Mouse (Mus musculus) bone marrow macrophage, adult 2 months (primary cell): ENCODE data around the gene Tbc1d10b.

Source experiments
- CTCF ChIP-seq: IDR thresholded peaks from 2 replicates; pipeline ENCODE4 v1.5.1; 2012; ENCODE audit warnings: low read depth, mild to moderate bottlenecking, low read length, moderate library complexity
- POLR2A ChIP-seq: IDR thresholded peaks from 2 replicates; pipeline ENCODE4 v1.6.1; 2012; ENCODE audit warnings: mild to moderate bottlenecking, low read depth, low read length, borderline replicate concordance

GRCm38 (mm10) chr7:127162546-127162945 is 45.7 kb downstream of the Tbc1d10b start:
- TF ChIP-seq CTCF = no peak
- TF ChIP-seq POLR2A = no peak
